Mouse (Mus musculus): Measurements from ENCODE around the gene Tpi1.
A peak's percentile ranks its signal among the peaks of the same experiment; 100 is the strongest.
"Not testable (repeated sequence)": the region's sequence is repeated elsewhere in the genome, so short reads cannot be mapped to it uniquely, and the experiment has no call there.

The Tpi1 gene

DNA sequence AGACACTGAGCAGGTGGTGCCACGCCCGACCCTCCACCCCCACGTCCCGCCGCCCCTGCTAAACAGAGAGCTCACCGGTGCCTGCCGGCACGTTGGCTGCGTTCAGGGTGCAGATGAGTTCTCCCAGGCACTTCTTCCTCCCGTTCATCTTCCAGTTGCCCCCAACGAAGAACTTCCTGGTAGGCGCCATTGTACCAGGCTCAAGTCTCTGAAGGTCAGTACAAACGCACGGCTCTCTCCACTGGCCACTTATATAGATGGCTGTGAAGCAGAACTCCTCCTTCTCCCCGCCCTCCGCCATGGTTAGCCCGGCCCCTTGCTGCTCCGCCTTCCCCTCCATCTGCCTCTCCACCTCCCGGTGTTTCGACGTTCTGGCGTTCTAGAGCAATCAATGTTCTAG is at the start of gene Tpi1:
Gene Tpi1, minus strand, starts transcription at position 364 of the 400 bp plus-strand sequence.
- DNase-seq: peak; percentile 93 to 96

DNA sequence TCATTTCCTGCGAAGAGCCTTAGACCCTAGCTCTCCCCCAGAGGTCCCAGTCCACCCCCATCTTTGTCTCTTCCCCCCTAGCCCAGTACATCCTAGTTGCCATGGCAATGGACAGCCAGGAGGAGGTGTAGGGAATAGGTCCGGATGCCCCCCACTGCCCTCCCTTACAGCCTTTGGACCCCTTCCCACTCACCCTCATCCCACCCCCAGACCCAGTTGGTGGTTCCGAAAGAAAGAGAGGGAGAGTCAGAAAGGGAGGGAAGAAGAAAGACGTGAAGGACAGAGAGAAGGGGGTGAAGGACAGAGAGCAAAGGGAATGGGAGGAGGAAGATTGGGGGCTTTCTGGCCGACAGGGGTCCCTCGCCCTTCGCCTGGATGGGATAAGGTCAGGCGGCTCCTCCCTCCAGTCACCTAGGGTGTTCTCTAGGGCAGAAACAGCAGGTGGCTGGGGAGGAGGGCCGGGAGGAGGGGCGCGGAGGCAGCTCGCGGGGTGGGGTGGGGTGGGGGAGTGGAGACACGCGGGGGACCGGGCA is 49.1 kb upstream of the Tpi1 start:
- no peak for DNase-seq

DNA sequence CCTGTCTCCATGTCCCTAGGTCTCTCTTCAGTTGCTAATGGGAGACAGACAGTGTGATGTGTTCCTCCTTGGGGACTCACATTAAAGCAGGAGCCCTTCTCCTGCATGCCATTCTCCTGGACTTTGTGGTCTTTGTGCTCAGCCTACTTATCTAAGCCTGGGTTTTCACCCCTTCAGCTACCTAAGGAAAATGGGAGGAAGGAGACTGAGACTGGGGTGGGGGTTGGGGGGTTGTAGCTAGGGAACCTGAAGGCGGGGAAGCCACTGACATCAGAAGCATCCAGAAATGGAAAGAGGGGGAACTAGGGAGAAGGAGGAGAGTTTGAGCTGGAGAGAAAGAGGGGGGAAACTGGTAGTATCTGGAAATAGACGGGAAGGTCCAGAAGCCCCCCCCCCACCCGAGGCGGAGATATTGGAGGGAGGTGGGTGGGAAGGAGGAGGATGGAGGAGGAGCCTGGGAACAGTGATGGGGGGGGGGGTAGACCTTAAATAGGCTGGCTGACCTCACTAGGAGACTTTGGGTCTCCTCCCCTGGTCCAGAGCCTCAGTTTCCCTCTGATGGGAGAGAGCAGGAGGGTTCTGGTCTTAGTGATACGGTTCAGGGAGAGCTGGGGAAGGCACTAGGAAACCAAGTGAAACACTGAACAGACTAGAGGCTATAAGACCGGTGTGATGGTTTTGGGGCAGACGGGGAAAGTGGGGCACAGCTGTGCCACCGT is 48.5 kb upstream of the Tpi1 start:
- no peak for DNase-seq

- DNase-seq: no peak
Observed at GRCm38 (mm10) chr6:124861802-124862201, 47.7 kb upstream of the Tpi1 start.

GRCm38 (mm10) chr6:124861266-124861665 is 47.2 kb upstream of the Tpi1 start:
- no peak for DNase-seq

DNA sequence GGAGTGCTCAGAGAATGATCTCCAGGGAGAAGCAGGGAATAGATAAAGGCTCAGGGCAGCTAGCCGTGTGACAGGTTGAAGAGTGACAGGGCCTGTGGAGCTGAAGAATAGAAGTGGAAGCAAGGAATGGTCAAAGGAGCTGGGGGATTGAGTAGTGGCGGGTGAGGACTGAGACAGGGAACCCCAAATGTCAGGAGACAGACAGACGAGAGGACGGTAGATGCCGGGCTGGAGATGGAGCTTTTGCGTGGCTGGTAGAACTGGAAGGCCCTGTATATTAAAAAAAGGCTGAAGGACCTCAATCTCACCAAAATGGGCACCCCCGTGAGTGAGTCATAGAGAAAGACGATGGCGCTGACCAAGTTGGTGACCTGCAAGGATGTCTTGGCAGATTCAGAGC is 46.4 kb upstream of the Tpi1 start:
- no peak for DNase-seq

DNA sequence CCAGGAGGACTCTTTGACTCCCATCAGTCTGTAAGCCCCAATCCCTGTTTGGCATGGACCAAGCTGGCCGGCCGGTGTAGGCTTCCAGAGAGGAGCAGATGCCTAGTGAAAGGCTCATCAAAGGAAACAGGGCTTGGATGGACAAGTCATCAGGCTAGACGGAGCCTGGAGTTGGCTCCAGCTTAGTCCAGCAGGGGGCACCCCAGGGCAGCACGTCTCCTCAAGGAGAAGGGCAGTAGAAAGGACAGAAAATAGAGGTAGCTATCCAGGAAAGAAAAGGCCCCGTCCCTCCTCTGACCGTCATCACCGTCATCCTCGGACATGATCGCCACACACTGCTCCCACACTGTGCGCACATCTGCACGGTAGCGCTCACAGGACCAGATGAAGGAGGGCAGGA is 45.6 kb upstream of the Tpi1 start:
- DNase-seq: peak; percentile 86 to 93

DNA sequence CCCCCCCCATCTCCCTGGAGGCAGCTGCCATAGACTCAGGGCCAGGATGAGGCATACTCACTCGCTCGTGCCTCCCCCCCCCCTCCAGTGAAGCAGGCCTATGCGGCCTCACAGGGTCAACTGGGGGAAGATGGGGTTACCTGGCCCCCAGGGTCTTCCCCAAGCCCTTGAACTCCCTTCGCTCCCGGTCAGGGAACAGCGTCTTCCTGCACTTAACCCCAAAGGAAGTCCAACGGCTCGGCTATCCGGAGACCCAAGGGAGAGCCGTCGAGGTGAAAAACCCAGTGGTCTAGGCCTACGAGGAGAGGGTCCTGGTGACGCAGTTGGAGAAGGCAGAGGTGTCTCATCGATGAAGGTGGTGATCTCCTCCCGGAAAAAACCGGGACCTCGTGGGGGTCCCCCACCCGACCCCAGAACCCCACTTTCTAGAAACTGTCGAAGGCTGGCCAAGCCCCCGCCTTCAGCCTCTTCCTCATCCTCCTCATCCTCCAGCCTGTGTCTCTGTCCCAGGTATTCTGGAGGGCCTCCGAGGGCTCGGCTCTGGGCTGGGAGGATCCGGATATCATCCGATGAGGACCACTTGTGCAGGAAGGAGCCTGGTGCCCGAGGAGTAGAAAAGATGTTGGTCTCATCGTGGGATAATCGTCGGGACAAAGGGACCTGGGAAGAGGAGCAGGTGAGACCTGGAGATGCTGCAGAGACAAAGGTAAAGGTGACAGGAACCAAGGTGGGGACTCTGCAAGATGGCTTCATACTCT is 44.6 kb upstream of the Tpi1 start:
- DNase-seq: no peak

DNA sequence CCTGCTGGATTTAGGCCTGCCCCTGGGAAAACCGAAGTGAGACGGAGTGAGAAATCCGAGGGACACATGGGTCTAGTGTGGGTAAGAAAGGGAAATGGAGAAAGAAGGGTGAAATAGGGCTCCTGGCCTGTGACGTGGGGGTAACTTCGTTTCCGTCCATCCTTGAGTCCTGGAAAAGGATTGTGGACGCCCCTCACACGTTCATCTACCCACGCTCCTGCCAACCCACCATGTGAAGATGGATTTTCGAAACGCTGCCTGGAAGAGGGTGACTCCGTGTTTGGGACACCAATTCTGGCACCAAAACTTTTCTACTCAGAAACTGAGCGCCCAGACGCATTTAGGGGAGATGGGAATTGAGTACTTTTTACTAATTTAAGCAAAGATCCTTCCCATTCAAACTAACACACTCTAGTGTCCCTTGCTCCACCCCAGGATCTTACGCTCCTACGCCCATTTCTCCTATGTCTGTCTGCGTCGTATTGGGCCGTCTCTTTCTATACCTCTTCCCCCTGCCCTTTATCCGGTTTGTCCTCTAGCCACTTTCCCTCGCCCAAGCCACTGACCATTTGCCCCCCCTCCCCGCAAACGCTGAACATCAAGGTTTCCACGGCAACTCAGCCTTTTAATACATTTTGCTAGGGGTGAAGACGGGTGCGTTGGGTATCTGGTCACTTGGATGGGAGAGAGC is 43.9 kb upstream of the Tpi1 start:
- DNase-seq: no peak

DNA sequence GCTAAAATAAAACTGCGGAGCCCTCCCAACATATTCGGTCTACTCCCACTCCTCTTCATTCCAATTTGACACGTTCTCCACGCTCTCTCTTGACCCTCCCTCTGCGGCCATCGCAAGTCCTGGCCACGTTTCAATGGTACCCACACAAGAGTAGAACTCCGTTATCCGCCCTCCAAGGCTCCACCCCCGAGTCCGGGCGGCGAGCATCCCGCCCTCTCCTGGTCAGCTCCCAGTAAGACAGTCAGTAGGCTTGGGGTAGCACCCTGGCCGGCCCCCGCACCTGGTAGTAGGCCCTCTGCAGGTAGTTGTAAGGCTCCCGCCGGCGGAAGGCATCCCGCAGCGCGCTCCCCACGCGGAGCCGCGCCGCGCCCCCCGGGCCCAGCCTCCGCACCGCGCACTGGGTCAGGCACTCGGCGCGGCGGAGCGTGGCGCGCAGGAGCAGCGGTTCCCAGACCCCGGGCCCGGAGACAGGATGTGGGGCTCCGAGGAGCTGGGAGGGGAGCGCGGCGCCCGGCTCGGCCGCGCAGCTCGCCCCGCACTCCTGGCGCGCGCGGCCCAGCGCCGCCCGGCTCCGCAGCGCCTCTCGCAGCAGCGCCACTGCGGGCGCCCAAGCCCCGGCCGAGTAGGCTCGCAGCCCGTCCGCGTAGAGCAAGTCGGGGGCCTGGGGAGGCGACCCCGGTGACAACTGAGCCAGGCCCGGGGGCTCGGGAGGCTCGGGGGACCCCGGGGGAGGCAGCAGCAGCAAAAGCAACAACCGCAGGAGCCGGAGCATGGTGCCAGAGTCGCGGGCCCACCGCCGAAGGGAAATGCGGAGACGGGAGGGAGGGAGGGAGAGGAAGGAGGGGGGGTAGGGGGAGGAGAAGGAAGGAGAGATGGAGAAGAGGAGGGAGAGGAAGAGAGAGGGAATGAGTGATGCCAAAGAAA is 43.1 kb upstream of the Tpi1 start, which contains the start of gene P3h3:
Gene P3h3, minus strand, starts transcription at position 837 of the 924 bp plus-strand sequence.
- DNase-seq: peak; percentile 76 to 87

DNA sequence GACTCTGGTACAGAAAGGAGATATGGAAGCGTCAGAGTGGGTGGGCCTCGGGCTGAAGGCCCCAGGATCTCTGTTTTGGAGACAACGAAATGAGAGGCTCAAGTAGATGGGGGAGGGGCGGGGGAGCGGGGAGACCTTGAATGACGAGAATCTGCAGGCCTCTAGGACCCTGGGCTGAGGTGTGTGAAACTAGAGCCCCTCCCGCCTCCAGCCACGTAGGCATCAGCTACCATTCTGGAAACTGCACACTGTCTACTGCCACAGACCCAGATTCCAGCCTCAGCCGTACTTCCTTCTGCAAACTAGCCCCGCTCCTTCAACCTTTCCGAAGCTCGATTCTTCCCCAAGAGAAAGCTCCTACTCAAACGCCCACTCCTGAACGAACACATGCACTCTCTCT is 42.2 kb upstream of the Tpi1 start:
- DNase-seq: no peak

GRCm38 (mm10) chr6:124854647-124855046 is 40.6 kb upstream of the Tpi1 start:
- DNase-seq: no peak

DNA sequence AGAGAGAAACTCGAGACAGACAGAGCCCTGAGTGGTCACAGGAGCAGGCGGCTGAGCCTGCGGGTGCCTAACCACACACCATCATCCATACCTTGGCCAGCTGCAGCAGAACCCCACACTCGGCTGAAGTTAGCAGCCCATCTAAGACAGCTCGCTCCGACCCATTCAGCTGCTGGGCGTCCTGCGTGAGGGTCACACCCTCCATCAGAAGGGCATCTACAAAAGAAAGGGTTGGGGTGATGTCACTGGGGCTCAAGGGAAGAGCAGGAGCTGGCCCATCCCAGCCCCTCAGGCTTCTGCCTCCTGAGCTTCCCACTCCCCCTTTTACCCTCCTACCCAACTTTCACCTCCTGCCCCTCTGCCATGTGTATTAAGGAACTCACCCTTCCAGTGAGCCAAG is 36.4 kb upstream of the Tpi1 start:
- DNase-seq: no peak

GRCm38 (mm10) chr6:124847305-124847704 is 33.2 kb upstream of the Tpi1 start:
- DNase-seq: peak; percentile 87 to 93

- DNase-seq: no peak
Observed at GRCm38 (mm10) chr6:124840241-124841167, 26.4 kb upstream of the Tpi1 start, which contains the start of gene Gnb3. TSS of gene Gnb3 (minus strand) at chr6:124840275.

DNA sequence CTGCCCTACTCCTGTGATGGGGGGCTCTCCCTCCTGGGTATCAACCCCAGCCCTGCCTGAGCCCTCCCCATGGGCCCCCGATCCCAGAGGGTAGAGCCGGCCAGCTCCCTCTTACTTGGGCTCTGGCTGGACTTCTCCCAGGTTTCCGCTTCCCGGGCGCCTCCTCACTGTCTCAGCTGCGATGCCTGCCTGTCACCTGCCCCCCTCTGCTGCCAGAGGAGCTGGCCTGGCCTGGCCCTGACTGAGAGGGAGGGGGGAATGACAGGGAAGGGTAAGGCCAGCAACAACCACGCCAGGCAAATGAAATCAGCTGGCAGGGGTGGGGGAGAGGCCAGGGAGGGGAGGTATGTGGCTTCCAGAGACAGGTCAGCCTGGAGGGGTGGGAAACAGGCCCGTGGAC is 25.7 kb upstream of the Tpi1 start:
- no peak for DNase-seq

GRCm38 (mm10) chr6:124836411-124836810 is 22.3 kb upstream of the Tpi1 start:
- no peak for DNase-seq

DNA sequence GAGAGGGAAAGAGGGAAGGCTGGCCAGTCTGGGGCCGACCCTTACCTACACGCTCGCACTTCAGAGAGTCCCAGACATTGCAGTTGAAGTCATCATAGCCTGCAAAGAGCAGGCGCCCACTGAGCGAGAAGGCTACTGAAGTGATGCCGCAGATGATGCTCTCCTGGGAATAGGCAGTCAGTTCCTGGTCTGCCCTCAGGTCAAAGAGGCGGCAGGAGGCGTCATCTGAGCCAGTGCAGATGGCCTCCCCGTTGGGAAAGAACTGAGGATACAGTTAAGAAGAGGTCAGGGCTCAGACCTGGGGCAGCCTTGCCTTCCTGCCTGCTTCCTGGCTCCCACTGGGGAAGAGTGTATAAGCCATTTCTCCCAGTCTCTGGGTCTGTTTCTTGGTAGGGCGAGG is 21.4 kb upstream of the Tpi1 start:
- DNase-seq: no peak

DNA sequence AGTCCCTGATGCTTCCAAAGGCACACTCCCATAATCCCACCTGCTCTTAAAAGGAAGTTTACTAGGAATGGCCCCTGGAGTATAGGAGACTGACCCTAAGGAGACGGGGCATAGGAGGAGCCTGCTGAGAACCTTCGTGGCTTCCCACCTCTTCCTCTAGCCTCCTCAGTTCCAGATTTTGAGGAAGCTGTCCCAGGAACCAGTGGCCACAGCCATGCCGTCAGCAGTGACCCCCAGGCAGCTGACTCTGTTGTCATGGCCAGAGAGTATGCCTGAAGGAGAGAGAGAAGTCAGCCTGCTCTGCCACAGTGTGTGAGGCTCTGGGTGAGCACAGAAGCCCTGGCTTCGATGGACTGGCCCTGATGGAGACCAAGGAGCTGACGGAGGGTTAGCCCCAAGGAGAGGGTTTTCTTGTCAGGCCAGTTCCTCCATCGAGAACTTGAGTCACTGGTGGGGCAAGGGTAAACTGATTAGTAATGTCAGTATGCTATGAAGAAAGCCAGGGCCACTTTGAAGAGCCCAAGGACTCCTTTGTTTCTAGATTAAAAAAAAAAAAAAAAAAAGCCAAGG is 20.5 kb upstream of the Tpi1 start:
- DNase-seq: no peak

- DNase-seq: no peak
Observed at GRCm38 (mm10) chr6:124831649-124832048, 17.6 kb upstream of the Tpi1 start.

GRCm38 (mm10) chr6:124831199-124831598 is 17.1 kb upstream of the Tpi1 start:
- not testable (repeated sequence) for DNase-seq

Measured in kidney, postnatal 25 days (tissue).